Mouse (Mus musculus): ENCODE measurements at regions not wholly inside any gene's neighbourhood (a gene's known extent, or its start where the extent isn't known, plus 50 kb on each side); places are given as distances from the start of the nearest gene placed in this dataset.

- no peak for ATAC-seq (ENCODE audit: low read depth)
- no peaks in the 10 kb centered on the region for H3K9me3 ChIP-seq
- H3K9ac ChIP-seq, result no peak overlapping the region
- WGBS, result 56% methylated on average over 4 of the region's 4 CpGs
- H3K4me3 ChIP-seq, result no peak overlapping the region
- H3K27ac ChIP-seq (replicated peaks), result no peak overlapping the region
- no peak overlapping the region for H3K4me2 ChIP-seq
- H3K36me3 ChIP-seq, result no peaks in the 10 kb centered on the region
- no peaks in the 10 kb centered on the region for H3K27me3 ChIP-seq
- no peaks in the 10 kb centered on the region; the same call in 1 of the 2 replicates for H3K4me1 ChIP-seq (replicated peaks)
Observed at GRCm38 (mm10) chr14:97435453-97436233, 733.9 kb downstream of the Dach1 start.

- Histone ChIP-seq H3K4me3 (no peak overlapping the region), H3K4me1 (replicated peaks) (no peaks in the 10 kb centered on the region; the same call in 1 of the 2 replicates), H3K27me3 (no peaks in the 10 kb centered on the region), H3K9ac (no peak overlapping the region), H3K27ac (replicated peaks) (no peak overlapping the region), H3K9me3 (no peaks in the 10 kb centered on the region), H3K4me2 (no peak overlapping the region), H3K36me3 (no peaks in the 10 kb centered on the region)
- WGBS, result 59% methylated on average over 3 of the region's 3 CpGs
- no peak for ATAC-seq (ENCODE audit: low read depth)
Observed at GRCm38 (mm10) chr14:97431221-97431620, 738.3 kb downstream of the Dach1 start.

DNA sequence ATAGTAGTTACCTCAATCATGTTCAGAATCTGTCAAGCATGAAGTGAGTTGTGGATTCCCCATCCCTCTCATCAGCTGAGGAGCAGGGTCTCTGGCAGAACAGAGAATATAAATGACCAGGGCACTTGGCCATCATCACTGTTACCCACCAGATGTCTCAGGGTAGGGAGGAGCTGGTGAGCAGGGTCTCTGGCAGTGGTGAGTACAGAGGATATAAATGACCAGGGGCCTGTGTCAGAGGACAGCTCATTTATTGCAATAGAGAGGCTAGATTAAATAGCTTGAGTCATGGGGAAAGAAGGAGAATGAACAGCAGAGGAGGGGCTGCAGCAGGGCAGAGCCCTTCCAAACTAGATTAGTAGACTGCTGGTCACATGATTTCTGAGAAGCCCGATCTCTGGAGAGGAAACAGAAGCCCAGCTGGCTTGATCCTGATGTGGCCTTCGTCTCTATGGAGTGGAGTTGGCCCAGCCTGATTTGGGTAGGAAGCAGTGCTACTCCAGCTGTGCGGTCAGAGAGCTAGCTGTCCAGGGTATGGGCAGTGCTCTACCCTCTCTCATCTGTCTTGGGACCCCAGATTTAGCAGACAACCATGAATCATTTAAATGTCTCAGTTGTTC, 766.3 kb downstream of the Dach1 start:
- no peak for ATAC-seq (ENCODE audit: low read depth)
- Histone ChIP-seq H3K36me3 (no peaks in the 10 kb centered on the region), H3K9me3 (no peaks in the 10 kb centered on the region), H3K27me3 (no peaks in the 10 kb centered on the region), H3K4me2 (no peak overlapping the region), H3K4me1 (replicated peaks) (no peaks in the 10 kb centered on the region), H3K27ac (replicated peaks) (no peak overlapping the region), H3K9ac (no peak overlapping the region), H3K4me3 (no peak overlapping the region)
- 72% methylated on average over 3 of the region's 3 CpGs for WGBS

DNA sequence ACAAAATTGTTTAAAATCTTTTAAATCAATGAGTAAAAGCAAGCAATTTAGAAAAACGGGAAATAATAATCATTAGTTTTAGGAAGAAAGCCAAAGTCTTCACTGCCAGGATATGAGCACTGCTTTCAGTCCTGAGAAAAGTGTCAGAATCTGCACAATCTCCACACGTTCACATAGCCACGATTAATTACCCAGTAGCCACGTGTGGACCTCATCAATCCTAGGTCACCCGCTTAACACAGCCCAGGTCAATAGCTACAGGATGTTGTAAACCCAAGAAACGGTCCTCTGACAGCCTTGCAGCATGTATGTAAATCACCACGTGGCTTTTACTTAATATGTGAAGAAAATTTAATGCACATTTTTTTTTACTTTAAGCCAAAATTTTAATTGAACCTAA, 773.2 kb downstream of the Dach1 start:
- Histone ChIP-seq H3K4me1 (replicated peaks) (peaks cover 9% of the 10 kb centered on the region), H3K36me3 (no peaks in the 10 kb centered on the region), H3K9ac (no peak overlapping the region), H3K27ac (replicated peaks) (no peak overlapping the region), H3K4me3 (no peak overlapping the region), H3K27me3 (no peaks in the 10 kb centered on the region), H3K4me2 (no peak overlapping the region), H3K9me3 (no peaks in the 10 kb centered on the region)
- WGBS, result 30% methylated on average over 7 of the region's 7 CpGs
- no peak for ATAC-seq (ENCODE audit: low read depth)

DNA sequence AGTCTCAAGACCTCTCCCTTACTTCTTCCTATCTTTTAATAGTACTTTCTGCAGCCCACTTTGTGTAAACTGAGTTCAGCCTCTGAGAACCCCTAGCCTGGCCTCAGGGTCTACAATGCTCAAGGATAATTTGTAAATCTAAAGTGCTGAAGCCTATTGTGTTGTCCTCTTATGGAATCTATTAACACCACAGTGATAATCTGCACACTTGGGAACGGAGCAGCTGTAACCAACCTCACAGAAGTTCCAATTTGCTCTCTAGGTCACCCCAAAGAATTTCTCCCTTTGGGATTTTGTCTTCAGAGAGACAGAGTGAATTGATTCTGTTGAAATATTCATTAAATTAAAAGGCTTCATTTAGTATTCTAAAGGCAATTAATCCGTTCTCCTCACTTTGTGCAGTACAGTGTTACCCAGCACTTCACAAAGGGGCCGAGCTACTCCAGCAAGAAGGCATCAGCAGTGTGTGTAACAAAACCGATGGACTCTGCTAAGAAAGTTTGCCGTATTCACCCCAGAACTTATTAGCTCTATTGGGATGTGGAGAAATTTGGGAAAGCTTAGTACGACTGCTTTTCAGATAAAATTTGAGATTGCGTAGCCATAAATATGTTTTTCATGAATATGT, 773.7 kb downstream of the Dach1 start:
- H3K9me3 ChIP-seq, result no peaks in the 10 kb centered on the region
- no peak for ATAC-seq (ENCODE audit: low read depth)
- H3K4me1 ChIP-seq (replicated peaks), result peaks cover 9% of the 10 kb centered on the region
- 50% methylated on average over 7 of the region's 7 CpGs for WGBS
- no peak overlapping the region for H3K4me3 ChIP-seq
- H3K27me3 ChIP-seq, result no peaks in the 10 kb centered on the region
- H3K9ac ChIP-seq, result no peak overlapping the region
- H3K4me2 ChIP-seq, result no peak overlapping the region
- H3K27ac ChIP-seq (replicated peaks), result no peak overlapping the region
- no peaks in the 10 kb centered on the region for H3K36me3 ChIP-seq

DNA sequence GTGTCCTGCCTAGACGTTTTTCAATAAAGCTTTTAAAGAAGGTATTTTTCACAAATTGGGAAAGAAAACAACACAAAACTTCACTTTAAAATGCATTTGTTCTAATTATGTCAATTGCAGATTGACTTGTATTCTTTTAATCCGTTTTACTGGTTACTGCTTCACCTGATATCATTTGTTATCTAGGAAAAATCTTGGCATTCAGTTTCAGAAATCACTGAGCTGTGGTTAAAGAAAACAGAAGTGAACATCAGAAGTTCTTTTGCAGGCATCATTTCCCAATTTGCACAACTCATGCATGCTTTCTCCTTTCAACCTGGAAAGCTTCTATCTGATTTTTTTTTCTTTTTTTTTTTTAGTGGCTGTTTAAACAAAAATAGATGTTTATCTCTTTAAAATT, 780.6 kb downstream of the Dach1 start:
- no peaks in the 10 kb centered on the region for H3K9me3 ChIP-seq
- H3K4me1 ChIP-seq (replicated peaks), result no peaks in the 10 kb centered on the region
- no peaks in the 10 kb centered on the region for H3K27me3 ChIP-seq
- H3K9ac ChIP-seq, result no peak overlapping the region
- H3K36me3 ChIP-seq, result no peaks in the 10 kb centered on the region
- H3K4me3 ChIP-seq, result no peak overlapping the region
- no peak overlapping the region for H3K4me2 ChIP-seq
- WGBS, result 75% methylated on average over 2 of the region's 2 CpGs
- no peak for ATAC-seq (ENCODE audit: low read depth)
- no peak overlapping the region for H3K27ac ChIP-seq (replicated peaks)

DNA sequence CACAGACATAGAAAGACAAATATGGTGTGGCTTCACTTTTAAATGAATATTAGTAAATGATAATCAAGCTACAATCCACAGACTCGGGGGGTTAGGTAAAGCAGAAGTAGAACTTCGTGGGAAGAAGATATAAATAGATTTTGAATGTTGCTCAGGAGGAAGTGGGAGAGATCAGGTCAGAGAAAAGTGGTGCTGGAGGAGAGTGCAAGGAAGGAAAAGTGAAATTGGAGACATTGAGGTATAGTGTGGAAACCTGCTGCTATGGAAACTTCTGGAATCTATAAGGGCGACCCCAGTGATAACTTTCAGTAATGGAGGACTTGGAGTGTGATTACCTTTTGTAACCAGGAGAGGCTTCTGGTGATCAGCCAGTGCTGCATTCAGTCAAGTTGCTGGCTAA, 789.4 kb downstream of the Dach1 start:
- Histone ChIP-seq H3K4me3 (no peak overlapping the region), H3K27me3 (no peaks in the 10 kb centered on the region), H3K9me3 (no peaks in the 10 kb centered on the region), H3K4me1 (replicated peaks) (no peaks in the 10 kb centered on the region), H3K27ac (replicated peaks) (no peak overlapping the region), H3K36me3 (no peaks in the 10 kb centered on the region), H3K9ac (no peak overlapping the region), H3K4me2 (no peak overlapping the region)
- no peak for ATAC-seq (ENCODE audit: low read depth)
- 80% methylated on average over 3 of the region's 3 CpGs for WGBS

GRCm38 (mm10) chr14:97356915-97357314, 812.6 kb downstream of the Dach1 start:
- H3K4me1 ChIP-seq (replicated peaks), result no peaks in the 10 kb centered on the region
- H3K27ac ChIP-seq (replicated peaks), result no peak overlapping the region
- H3K9ac ChIP-seq, result no peak overlapping the region
- ATAC-seq (ENCODE audit: low read depth), result no peak
- no peak overlapping the region for H3K4me2 ChIP-seq
- H3K36me3 ChIP-seq, result no peaks in the 10 kb centered on the region
- H3K4me3 ChIP-seq, result no peak overlapping the region
- WGBS, result 93% methylated on average over 7 of the region's 7 CpGs
- no peaks in the 10 kb centered on the region for H3K9me3 ChIP-seq
- no peaks in the 10 kb centered on the region for H3K27me3 ChIP-seq

DNA sequence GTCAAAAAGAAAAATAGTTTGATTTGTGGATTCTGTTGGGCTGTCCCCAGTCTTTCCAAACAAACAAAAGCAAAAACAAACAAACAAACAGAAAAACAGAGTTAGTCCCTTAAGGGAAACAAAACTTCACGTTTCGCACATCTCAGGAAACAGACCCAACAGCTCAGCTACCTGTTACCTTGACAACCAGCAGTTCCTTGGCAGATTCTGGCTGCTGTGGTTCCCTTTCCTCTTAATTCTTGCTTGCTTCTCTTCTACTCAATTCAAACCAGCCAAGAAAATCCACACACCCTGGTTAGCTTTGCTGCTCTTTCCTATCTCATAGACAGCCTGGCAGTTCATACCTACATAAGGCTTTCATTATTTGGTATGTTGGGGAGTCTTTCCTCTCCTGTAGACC, 821.6 kb downstream of the Dach1 start:
- Histone ChIP-seq H3K9me3 (no peaks in the 10 kb centered on the region), H3K9ac (no peak overlapping the region), H3K27ac (replicated peaks) (no peak overlapping the region), H3K36me3 (no peaks in the 10 kb centered on the region), H3K27me3 (no peaks in the 10 kb centered on the region), H3K4me3 (no peak overlapping the region), H3K4me1 (replicated peaks) (no peaks in the 10 kb centered on the region), H3K4me2 (no peak overlapping the region)
- ATAC-seq (ENCODE audit: low read depth), result no peak
- 77% methylated on average over 2 of the region's 2 CpGs for WGBS

GRCm38 (mm10) chr14:97331388-97331787, 812.5 kb upstream of the Klhl1 start:
- no peak overlapping the region for H3K27ac ChIP-seq (replicated peaks)
- no peak overlapping the region for H3K9ac ChIP-seq
- ATAC-seq (ENCODE audit: low read depth), result no peak
- no peaks in the 10 kb centered on the region for H3K27me3 ChIP-seq
- H3K36me3 ChIP-seq, result no peaks in the 10 kb centered on the region
- H3K4me3 ChIP-seq, result no peak overlapping the region
- 8% methylated on average over 2 of the region's 2 CpGs for WGBS
- H3K4me2 ChIP-seq, result no peak overlapping the region
- H3K4me1 ChIP-seq (replicated peaks), result peaks cover 4% of the 10 kb centered on the region; the same call in 1 of the 2 replicates
- no peaks in the 10 kb centered on the region for H3K9me3 ChIP-seq

DNA sequence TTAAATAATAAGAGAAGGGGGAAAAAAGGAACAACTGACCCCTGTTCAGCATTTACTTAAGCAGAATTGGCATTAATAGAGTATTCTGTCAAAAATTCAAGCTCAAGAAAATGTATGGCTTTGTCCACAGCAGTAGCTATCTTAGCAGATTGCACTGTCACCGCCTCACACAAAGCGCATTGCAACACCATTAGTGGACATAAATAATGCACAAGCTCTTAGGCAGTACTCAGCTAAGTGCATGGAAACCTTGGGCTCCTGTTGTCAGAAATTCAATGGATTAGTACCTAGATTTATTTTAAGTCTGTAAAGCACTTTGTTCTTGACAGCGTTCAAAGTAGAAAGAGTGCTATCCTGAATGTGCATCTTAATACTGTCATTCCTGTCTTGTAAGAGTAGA, 811.1 kb upstream of the Klhl1 start:
- peak; percentile 83 for ATAC-seq (ENCODE audit: low read depth)
- Histone ChIP-seq H3K27me3 (no peaks in the 10 kb centered on the region), H3K27ac (replicated peaks) (no peak overlapping the region; the same call in 1 of the 2 replicates), H3K9ac (no peak overlapping the region), H3K4me2 (no peak overlapping the region), H3K36me3 (no peaks in the 10 kb centered on the region), H3K4me1 (replicated peaks) (peaks cover 4% of the 10 kb centered on the region; the same call in 1 of the 2 replicates), H3K4me3 (no peak overlapping the region), H3K9me3 (no peaks in the 10 kb centered on the region)
- 31% methylated on average over 3 of the region's 3 CpGs for WGBS

GRCm38 (mm10) chr14:97293109-97293508, 774.2 kb upstream of the Klhl1 start:
- WGBS, result 35% methylated on average over 4 of the region's 4 CpGs
- H3K27me3 ChIP-seq, result no peaks in the 10 kb centered on the region
- H3K4me1 ChIP-seq (replicated peaks), result 0 out of 2 replicates have a peak, but pooled peaks cover 6% of the 10 kb centered on the region
- no peaks in the 10 kb centered on the region for H3K9me3 ChIP-seq
- no peak overlapping the region for H3K27ac ChIP-seq (replicated peaks)
- no peak for ATAC-seq (ENCODE audit: low read depth)
- H3K4me2 ChIP-seq, result no peak overlapping the region
- no peak overlapping the region for H3K9ac ChIP-seq
- H3K4me3 ChIP-seq, result no peak overlapping the region
- H3K36me3 ChIP-seq, result no peaks in the 10 kb centered on the region

All from neural tube, embryonic 13.5 days (tissue).